Mouse (Mus musculus) hindbrain, embryonic 10.5 days (tissue): ENCODE measurements around the gene Dock1. TPM values are rescaled to one million over a fixed set of nuclear protein-coding genes. Genes with fewer than 3 reads are reported as not detected.

Experiments used
- DNase-seq: peaks from one replicate; pipeline ENCODE4 v3.0.0-alpha.2; 2017; ENCODE audit warnings: low spot score
- H3K27ac ChIP-seq: fragments of 300-500 bp; sonication (generic); 2 replicates; pipeline ENCODE4 v1.5.1; 2016; ENCODE audit warnings: mild to moderate bottlenecking, moderate library complexity
- H3K27me3 ChIP-seq: fragments of 300-500 bp; sonication (generic); 2 replicates; pipeline ENCODE4 v1.6.1; 2016; ENCODE audit warnings: mild to moderate bottlenecking; ENCODE audit not compliant: poor library complexity, insufficient read depth, severe bottlenecking
- H3K36me3 ChIP-seq: fragments of 300-500 bp; sonication (generic); 2 replicates; pipeline ENCODE4 v1.6.1; 2016; ENCODE audit warnings: mild to moderate bottlenecking, moderate library complexity
- H3K4me1 ChIP-seq: fragments of 300-500 bp; sonication (generic); replicated peaks from 2 replicates; pipeline ENCODE4 v1.6.1; 2016; ENCODE audit warnings: mild to moderate bottlenecking
- H3K4me3 ChIP-seq: fragments of 300-500 bp; sonication (generic); 2 replicates; pipeline ENCODE4 v1.5.1; 2016; ENCODE audit warnings: mild to moderate bottlenecking, moderate library complexity
- H3K9me3 ChIP-seq: fragments of 300-500 bp; sonication (generic); 2 replicates; pipeline ENCODE4 v1.6.1; 2016; ENCODE audit warnings: mild to moderate bottlenecking, moderate library complexity
- WGBS: fragments of 180-500 bp; shearing (Covaris S2); methylation state at CpG from one replicate; pipeline ENCODE4 v1.1.7; 2016; 5-methylcytosine and 5-hydroxymethylcytosine counted together
- polyA plus RNA-seq: library from polyadenylated mRNA; unstranded; fragments of >200 nt; fragmentation: Nextera tagmentation; extraction: Ambion mirVana; gene quantifications from 2 replicates; pipeline ENCODE4 v1.2.1, GENCODE M21; 2016

Dock1 gene
- polyA plus RNA-seq, 1 experiment from 2014 or later = 21.9 TPM

- Histone ChIP-seq H3K4me3 (no peak overlapping the region), H3K27me3 (no peaks in the 10 kb centered on the region), H3K36me3 (0 out of 2 replicates have a peak, but pooled peaks cover 4% of the 10 kb centered on the region), H3K27ac (no peak overlapping the region), H3K9me3 (no peaks in the 10 kb centered on the region), H3K4me1 (no peaks in the 10 kb centered on the region)
- WGBS = 87% methylated on average over 3 of the region's 3 CpGs
- no peak for DNase-seq
Measured at GRCm38 (mm10) chr7:134990244-134990643, 319.8 kb downstream of the Dock1 start.

- no peaks in the 10 kb centered on the region for H3K9me3 ChIP-seq
- WGBS = 90% methylated on average over 2 of the region's 2 CpGs
- H3K36me3 ChIP-seq = 0 out of 2 replicates have a peak, but pooled peaks cover 4% of the 10 kb centered on the region
- DNase-seq = no peak
- no peak overlapping the region for H3K27ac ChIP-seq
- no peaks in the 10 kb centered on the region for H3K4me1 ChIP-seq
- H3K27me3 ChIP-seq = no peaks in the 10 kb centered on the region
- no peak overlapping the region for H3K4me3 ChIP-seq
Measured at GRCm38 (mm10) chr7:134990911-134991310, 320.5 kb downstream of the Dock1 start.

GRCm38 (mm10) chr7:134994983-134995382 lies 324.5 kb downstream of the Dock1 start:
- Histone ChIP-seq H3K9me3 (no peaks in the 10 kb centered on the region), H3K27ac (no peak overlapping the region), H3K4me3 (no peak overlapping the region), H3K36me3 (peaks cover 11% of the 10 kb centered on the region; the same call in 1 of the 2 replicates), H3K27me3 (no peaks in the 10 kb centered on the region), H3K4me1 (0 out of 2 replicates have a peak, but pooled peaks cover 4% of the 10 kb centered on the region)
- DNase-seq = no peak
- WGBS = 86% methylated on average over 5 of the region's 5 CpGs

- Histone ChIP-seq H3K9me3 (no peaks in the 10 kb centered on the region), H3K27me3 (no peaks in the 10 kb centered on the region), H3K27ac (no peak overlapping the region), H3K36me3 (peaks cover 10% of the 10 kb centered on the region), H3K4me3 (no peak overlapping the region), H3K4me1 (0 out of 2 replicates have a peak, but pooled peaks cover 9% of the 10 kb centered on the region)
- WGBS = 84% methylated on average over 1 of the region's 1 CpGs
- no peak for DNase-seq
Measured at GRCm38 (mm10) chr7:135002216-135002615, 331.8 kb downstream of the Dock1 start.

GRCm38 (mm10) chr7:135002891-135003290 lies 332.4 kb downstream of the Dock1 start:
- 0 out of 2 replicates have a peak, but pooled peaks cover 5% of the 10 kb centered on the region for H3K4me1 ChIP-seq
- peaks cover 10% of the 10 kb centered on the region for H3K36me3 ChIP-seq
- no peaks in the 10 kb centered on the region for H3K27me3 ChIP-seq
- WGBS = 81% methylated on average over 9 of the region's 9 CpGs
- DNase-seq = no peak
- H3K9me3 ChIP-seq = no peaks in the 10 kb centered on the region
- no peak overlapping the region for H3K4me3 ChIP-seq
- no peak overlapping the region for H3K27ac ChIP-seq

- no peak for DNase-seq
- Histone ChIP-seq H3K36me3 (no peaks in the 10 kb centered on the region), H3K4me1 (0 out of 2 replicates have a peak, but pooled peaks cover 5% of the 10 kb centered on the region), H3K27ac (no peak overlapping the region), H3K4me3 (no peak overlapping the region), H3K27me3 (no peaks in the 10 kb centered on the region), H3K9me3 (no peaks in the 10 kb centered on the region)
- WGBS = 60% methylated on average over 7 of the region's 7 CpGs
Measured at GRCm38 (mm10) chr7:135005964-135006560, 335.6 kb downstream of the Dock1 start.

- no peaks in the 10 kb centered on the region for H3K9me3 ChIP-seq
- no peak for DNase-seq
- no peak overlapping the region for H3K4me3 ChIP-seq
- no peak overlapping the region for H3K27ac ChIP-seq
- 0 out of 2 replicates have a peak, but pooled peaks cover 5% of the 10 kb centered on the region for H3K4me1 ChIP-seq
- H3K27me3 ChIP-seq = no peaks in the 10 kb centered on the region
- no peaks in the 10 kb centered on the region for H3K36me3 ChIP-seq
- WGBS = 88% methylated on average over 2 of the region's 2 CpGs
Measured at GRCm38 (mm10) chr7:135008021-135008420, 337.6 kb downstream of the Dock1 start.

GRCm38 (mm10) chr7:135010997-135011396 lies 340.5 kb downstream of the Dock1 start:
- no peaks in the 10 kb centered on the region for H3K36me3 ChIP-seq
- no peak overlapping the region for H3K4me3 ChIP-seq
- H3K27me3 ChIP-seq = no peaks in the 10 kb centered on the region
- no peaks in the 10 kb centered on the region for H3K9me3 ChIP-seq
- no peak overlapping the region for H3K27ac ChIP-seq
- 0 out of 2 replicates have a peak, but pooled peaks cover 3% of the 10 kb centered on the region for H3K4me1 ChIP-seq
- 79% methylated on average over 2 of the region's 2 CpGs for WGBS
- no peak for DNase-seq

- no peaks in the 10 kb centered on the region for H3K27me3 ChIP-seq
- 88% methylated on average over 1 of the region's 1 CpGs for WGBS
- no peak overlapping the region for H3K27ac ChIP-seq
- no peaks in the 10 kb centered on the region for H3K36me3 ChIP-seq
- no peak overlapping the region for H3K4me3 ChIP-seq
- peaks cover 8% of the 10 kb centered on the region for H3K4me1 ChIP-seq
- no peak for DNase-seq
- no peaks in the 10 kb centered on the region for H3K9me3 ChIP-seq
Measured at GRCm38 (mm10) chr7:135017531-135017930, 347.1 kb downstream of the Dock1 start.

- no peak for DNase-seq
- no peaks in the 10 kb centered on the region for H3K9me3 ChIP-seq
- H3K36me3 ChIP-seq = no peaks in the 10 kb centered on the region
- H3K4me1 ChIP-seq = peaks cover 8% of the 10 kb centered on the region
- no peak overlapping the region for H3K27ac ChIP-seq
- no peaks in the 10 kb centered on the region for H3K27me3 ChIP-seq
- WGBS = 70% methylated on average over 7 of the region's 7 CpGs
- no peak overlapping the region for H3K4me3 ChIP-seq
Measured at GRCm38 (mm10) chr7:135020762-135021161, 350.3 kb downstream of the Dock1 start.

GRCm38 (mm10) chr7:135021544-135022100 lies 351.2 kb downstream of the Dock1 start:
- Histone ChIP-seq H3K27ac (no peak overlapping the region), H3K27me3 (no peaks in the 10 kb centered on the region), H3K36me3 (no peaks in the 10 kb centered on the region), H3K9me3 (no peaks in the 10 kb centered on the region), H3K4me3 (no peak overlapping the region), H3K4me1 (peaks cover 3% of the 10 kb centered on the region)
- DNase-seq = no peak
- WGBS = 93% methylated on average over 9 of the region's 9 CpGs

- WGBS = 94% methylated on average over 5 of the region's 5 CpGs
- no peak for DNase-seq
- Histone ChIP-seq H3K4me3 (no peak overlapping the region), H3K27ac (no peak overlapping the region), H3K27me3 (no peaks in the 10 kb centered on the region), H3K4me1 (no peaks in the 10 kb centered on the region), H3K9me3 (no peaks in the 10 kb centered on the region), H3K36me3 (no peaks in the 10 kb centered on the region)
Measured at GRCm38 (mm10) chr7:135024531-135024930, 354.1 kb downstream of the Dock1 start.

GRCm38 (mm10) chr7:135028716-135029115 lies 358.3 kb downstream of the Dock1 start:
- 87% methylated on average over 2 of the region's 2 CpGs for WGBS
- Histone ChIP-seq H3K4me3 (no peak overlapping the region), H3K9me3 (no peaks in the 10 kb centered on the region), H3K27me3 (no peaks in the 10 kb centered on the region), H3K36me3 (no peaks in the 10 kb centered on the region), H3K27ac (no peak overlapping the region), H3K4me1 (peaks cover 7% of the 10 kb centered on the region)
- no peak for DNase-seq
